8 mouse cellular contexts compared by ENCODE assay signal in genomic region chr8:15729075-15729474, GRCm38 (mm10).
A peak's percentile ranks its signal among the peaks of the same experiment; 100 is the strongest.
DNase-seq lines count a peak whose midpoint lies in the region; ATAC-seq lines count a peak whose summit lies in the region.

No protein-coding gene starts in this region.

- no peak for ATAC-seq in megakaryocyte, adult 5-6 weeks (ENCODE audit: poor library complexity, severe bottlenecking)

- peak; percentile 53 for DNase-seq in urinary bladder, postnatal 25 days (ENCODE audit: low spot score)
- DNase-seq in urinary bladder, adult 2 months (ENCODE audit: low spot score) = no peak
- peak; percentile 62 to 68 for DNase-seq in cerebellum, postnatal 36 days
- DNase-seq in gastrocnemius, postnatal 14 days = peak; percentile 39
- peak; percentile 30 for DNase-seq in layer of hippocampus, adult 9-10 months (ENCODE audit: low spot score)
- peak; percentile 17 for DNase-seq in lung, postnatal 25 days (ENCODE audit: low spot score)
- DNase-seq in telencephalon, adult 2 months (ENCODE audit: low read depth, low spot score) = peak; percentile 29

- intact Hi-C loops in gastrocnemius, postnatal 14 days (cut with DNase I; ENCODE audit: low total_unique reads) = loop anchor here (5.0 kb wide), 1 partner anchor 457 kb away; no protein-coding TSS in a partner anchor
